Mouse (Mus musculus) megakaryocyte-erythroid progenitor cell, adult 5-6 weeks (primary cell): ENCODE data around the gene Dnal1. TPM values are rescaled to one million over a fixed set of nuclear protein-coding genes. Genes with fewer than 3 reads are reported as not detected.

Experiments used
- ATAC-seq: replicated peaks from 2 replicates; pipeline ENCODE4 v1.8.0; 2016; ENCODE audit warnings: mild to moderate bottlenecking, inconsistent platforms; ENCODE audit not compliant: severe bottlenecking, poor library complexity, low FRiP score, low TSS enrichment
- total RNA-seq, 2 experiments: library from RNA; stranded (forward) in 1 of 2; stranded (reverse) in 1 of 2; fragments of 200-1000, 215-1000 nt in 1 of 2; fragments of >200 nt in 1 of 2; fragmentation: Nextera tagmentation in 1 of 2; gene quantifications; 2 replicates each; pipeline ENCODE4 v1.2.3; 2014 to 2017

Gene Dnal1
- total RNA-seq, 2 experiments from 2014 or later: 0.26 to 2.3 TPM

GRCm38 (mm10) chr12:84195195-84195594 lies 81.0 kb downstream of the Dnal1 start:
- no peak for ATAC-seq

Other genes starting within 250 kb of the Dnal1 start
- gene Numb, start 192.4 kb upstream of the Dnal1 start, total RNA-seq (2014; fragmentation: Nextera tagmentation): 14.6 and 24.8 TPM in 2 replicates
- gene Numb, start 192.4 kb upstream of the Dnal1 start, total RNA-seq (2017): 8.8 and 11.7 TPM in 2 replicates
- 15.3 and 18.2 TPM in 2 replicates for gene Riox1, start 163.8 kb upstream of the Dnal1 start, total RNA-seq (2014; fragmentation: Nextera tagmentation)
- gene Riox1, start 163.8 kb upstream of the Dnal1 start, total RNA-seq (2017): 12.5 and 15.5 TPM in 2 replicates
- gene Heatr4, start 129.5 kb upstream of the Dnal1 start, total RNA-seq (2014; fragmentation: Nextera tagmentation): not detected in 2 replicates
- gene Heatr4, start 129.5 kb upstream of the Dnal1 start, total RNA-seq (2017): not detected in 2 replicates
- gene Acot2, start 126.5 kb upstream of the Dnal1 start, total RNA-seq (2014; fragmentation: Nextera tagmentation): 10.3 and 11.5 TPM in 2 replicates
- gene Acot2, start 126.5 kb upstream of the Dnal1 start, total RNA-seq (2017): 17.8 and 18.6 TPM in 2 replicates
- not detected in 2 replicates for gene Acot1, start 104.9 kb upstream of the Dnal1 start, total RNA-seq (2014; fragmentation: Nextera tagmentation)
- 4.4 and 5.9 TPM in 2 replicates for gene Acot1, start 104.9 kb upstream of the Dnal1 start, total RNA-seq (2017)
- not detected in 2 replicates for gene Acot4, start 76.0 kb upstream of the Dnal1 start, total RNA-seq (2014; fragmentation: Nextera tagmentation)
- gene Acot4, start 76.0 kb upstream of the Dnal1 start, total RNA-seq (2017): 0.19 TPM in 1 of 2 replicates, not detected in the other
- gene Gm49366, start 75.4 kb upstream of the Dnal1 start, total RNA-seq (2014; fragmentation: Nextera tagmentation): not detected in 2 replicates
- gene Gm49366, start 75.4 kb upstream of the Dnal1 start, total RNA-seq (2017): not detected in 2 replicates
- gene Acot3, start 62.2 kb upstream of the Dnal1 start, total RNA-seq (2014; fragmentation: Nextera tagmentation): not detected in 2 replicates
- gene Acot3, start 62.2 kb upstream of the Dnal1 start, total RNA-seq (2017): not detected in 2 replicates
- not detected in 2 replicates for gene Acot5, start 45.0 kb upstream of the Dnal1 start, total RNA-seq (2014; fragmentation: Nextera tagmentation)
- not detected in 2 replicates for gene Acot5, start 45.0 kb upstream of the Dnal1 start, total RNA-seq (2017)
- gene Acot6, start 13.7 kb upstream of the Dnal1 start, total RNA-seq (2014; fragmentation: Nextera tagmentation): 6.9 and 11.3 TPM in 2 replicates
- 4.1 and 4.7 TPM in 2 replicates for gene Acot6, start 13.7 kb upstream of the Dnal1 start, total RNA-seq (2017)
- not detected in 2 replicates for gene Pnma1, start 34.1 kb downstream of the Dnal1 start, total RNA-seq (2014; fragmentation: Nextera tagmentation)
- 1.2 TPM in 1 of 2 replicates, not detected in the other for gene Pnma1, start 34.1 kb downstream of the Dnal1 start, total RNA-seq (2017)
- 29.6 and 42.1 TPM in 2 replicates for gene Elmsan1, start 104.5 kb downstream of the Dnal1 start, total RNA-seq (2014; fragmentation: Nextera tagmentation)
- gene Elmsan1, start 104.5 kb downstream of the Dnal1 start, total RNA-seq (2017): 12.9 and 13.2 TPM in 2 replicates
- gene Ptgr2, start 170.9 kb downstream of the Dnal1 start, total RNA-seq (2014; fragmentation: Nextera tagmentation): 35.1 and 43.9 TPM in 2 replicates
- gene Ptgr2, start 170.9 kb downstream of the Dnal1 start, total RNA-seq (2017): 72.3 and 96.3 TPM in 2 replicates
- 73.5 and 91.4 TPM in 2 replicates for gene Zfp410, start 202.5 kb downstream of the Dnal1 start, total RNA-seq (2014; fragmentation: Nextera tagmentation)
- 61.7 and 63.0 TPM in 2 replicates for gene Zfp410, start 202.5 kb downstream of the Dnal1 start, total RNA-seq (2017)
- 24.5 and 55.2 TPM in 2 replicates for gene Coq6, start 247.3 kb downstream of the Dnal1 start, total RNA-seq (2014; fragmentation: Nextera tagmentation)
- 24.3 and 40.0 TPM in 2 replicates for gene Coq6, start 247.3 kb downstream of the Dnal1 start, total RNA-seq (2017)
- 3.3 and 7.8 TPM in 2 replicates for gene Fam161b, start 247.5 kb downstream of the Dnal1 start, total RNA-seq (2014; fragmentation: Nextera tagmentation)
- 3.9 and 6.2 TPM in 2 replicates for gene Fam161b, start 247.5 kb downstream of the Dnal1 start, total RNA-seq (2017)